Mouse (Mus musculus): ENCODE results near the gene Bora. TPM values are rescaled to one million over a fixed set of nuclear protein-coding genes. Genes with fewer than 3 reads are reported as not detected.
"Not testable (repeated sequence)": the region's sequence is repeated elsewhere in the genome, so short reads cannot be mapped to it uniquely, and the experiment has no call there.

The Bora gene
- total RNA-seq (2021) = 1 to 10 TPM; 2.0 to 2.4 TPM

DNA sequence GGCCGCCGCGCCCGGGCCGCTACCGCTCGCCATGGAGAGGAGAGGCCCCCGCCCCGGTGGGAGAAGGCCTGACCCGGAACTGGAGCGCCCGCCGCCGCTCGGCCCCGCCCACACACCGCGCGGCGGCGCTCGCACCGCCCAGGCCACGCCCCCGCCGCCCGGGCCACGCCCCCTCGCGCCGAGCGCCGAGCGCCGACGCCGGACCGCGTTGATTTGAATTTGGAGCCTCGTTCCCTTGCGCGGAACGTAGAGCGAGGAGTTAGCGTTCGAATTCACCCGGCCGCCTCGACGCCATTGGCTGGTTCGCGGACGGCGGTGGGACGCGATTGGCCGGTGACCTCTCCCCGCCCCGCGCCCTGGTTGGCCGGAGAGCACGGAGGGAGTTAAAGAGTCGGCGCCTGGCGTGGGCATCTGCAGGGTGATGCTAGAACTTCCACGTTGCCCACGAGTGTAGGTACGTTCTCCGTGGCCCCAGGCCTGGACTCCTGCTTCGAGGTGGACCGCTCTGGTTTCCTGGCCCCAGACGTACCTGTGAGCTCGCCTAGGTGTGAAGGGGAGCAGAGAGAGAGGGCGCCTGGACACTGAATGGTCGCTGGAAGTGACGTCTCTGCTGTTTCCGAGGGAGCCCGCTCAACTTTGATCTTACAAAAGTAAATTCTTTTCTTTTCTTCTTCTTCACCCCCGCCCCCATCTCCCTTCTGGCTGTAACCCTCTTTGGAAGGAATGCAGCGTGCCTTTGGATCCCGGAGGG lies at the start of gene Bora, which contains the start of gene Mzt1:
Gene Bora, plus strand, starts transcription at position 192 of the 751 bp plus-strand sequence.
Gene Mzt1, minus strand, starts transcription at position 104 of the 751 bp plus-strand sequence.
- DNase-seq (ENCODE audit: extremely low spot score in 1 of 2, low spot score in 1 of 2) = peak; percentile 76 to 77

- no peak for DNase-seq (ENCODE audit: extremely low spot score in 1 of 2, low spot score in 1 of 2)
Measured at GRCm38 (mm10) chr14:99010224-99010919, 35.6 kb upstream of the Bora start.

- DNase-seq (ENCODE audit: extremely low spot score in 1 of 2, low spot score in 1 of 2) = no peak
Measured at GRCm38 (mm10) chr14:99010920-99011313, 35.1 kb upstream of the Bora start.

- DNase-seq (ENCODE audit: extremely low spot score in 1 of 2, low spot score in 1 of 2) = no peak
Measured at GRCm38 (mm10) chr14:99018691-99019090, 27.3 kb upstream of the Bora start.

GRCm38 (mm10) chr14:99019136-99019808 lies 26.8 kb upstream of the Bora start:
- DNase-seq (ENCODE audit: extremely low spot score in 1 of 2, low spot score in 1 of 2) = no peak

GRCm38 (mm10) chr14:99022346-99023086 lies 23.5 kb upstream of the Bora start:
- no peak for DNase-seq (ENCODE audit: extremely low spot score in 1 of 2, low spot score in 1 of 2)

GRCm38 (mm10) chr14:99029987-99030386 lies 16.0 kb upstream of the Bora start:
- no peak for DNase-seq (ENCODE audit: extremely low spot score in 1 of 2, low spot score in 1 of 2)

GRCm38 (mm10) chr14:99031337-99031873 lies 14.6 kb upstream of the Bora start:
- DNase-seq (ENCODE audit: extremely low spot score in 1 of 2, low spot score in 1 of 2) = no peak

DNA sequence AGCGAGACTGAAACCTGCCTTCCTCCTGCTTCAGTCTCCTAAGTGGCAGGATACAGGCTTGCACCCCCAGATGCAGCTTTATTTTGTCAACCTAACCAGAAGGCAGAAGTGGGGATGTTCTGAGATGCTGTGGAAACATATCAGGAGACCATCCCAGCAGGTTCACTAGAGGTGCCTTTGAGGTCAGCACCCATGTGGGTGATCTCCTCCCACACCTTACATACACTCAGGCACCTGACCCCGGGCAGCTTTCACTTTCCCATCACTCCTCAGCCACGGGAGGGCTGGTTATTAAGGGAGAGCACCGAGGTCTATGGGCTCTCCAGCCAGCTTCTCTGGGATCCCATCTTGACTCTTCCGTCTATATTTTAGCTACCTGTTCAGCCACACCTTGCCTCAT lies 13.4 kb upstream of the Bora start:
- DNase-seq (ENCODE audit: extremely low spot score in 1 of 2, low spot score in 1 of 2) = no peak

DNA sequence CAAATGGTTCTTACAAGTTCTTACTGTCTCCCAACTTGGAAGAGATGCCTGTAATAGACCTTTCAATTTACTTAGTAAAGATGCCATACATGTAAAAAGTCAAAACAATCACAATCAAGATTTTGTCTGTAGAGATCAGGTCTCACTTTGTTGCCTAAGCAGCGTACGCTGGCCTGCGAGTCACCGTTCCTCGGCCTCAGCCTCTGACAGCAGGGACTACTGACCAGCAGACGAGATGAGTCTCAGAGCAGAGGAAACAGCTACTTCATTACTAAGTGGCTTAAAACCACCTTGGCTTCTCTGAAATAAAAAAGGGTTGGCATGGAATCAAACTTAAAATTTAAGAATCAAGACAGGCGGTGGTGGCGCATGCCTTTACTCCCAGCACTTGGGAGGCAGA lies 11.2 kb upstream of the Bora start:
- not testable (repeated sequence) for DNase-seq (ENCODE audit: extremely low spot score in 1 of 2, low spot score in 1 of 2)

DNA sequence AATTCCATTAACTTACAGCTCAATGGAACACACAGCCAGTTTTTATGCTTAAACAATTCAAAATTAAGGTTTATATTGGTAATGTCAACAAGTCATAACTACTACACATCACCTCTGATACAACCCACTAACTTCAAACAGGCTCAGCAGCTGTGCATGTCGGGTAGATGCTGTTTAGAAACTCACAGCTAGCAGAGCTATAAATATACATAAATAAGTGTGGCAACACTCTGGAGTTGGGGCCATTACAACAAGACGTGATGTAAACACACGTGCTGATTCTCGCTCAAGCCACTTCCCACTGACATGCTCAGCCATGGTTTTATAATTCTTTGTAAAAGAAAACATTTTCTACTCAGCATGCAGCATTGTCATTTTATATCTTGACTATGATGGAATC lies 10.0 kb upstream of the Bora start:
- no peak for DNase-seq (ENCODE audit: extremely low spot score in 1 of 2, low spot score in 1 of 2)

- no peak for DNase-seq (ENCODE audit: extremely low spot score in 1 of 2, low spot score in 1 of 2)
Measured at GRCm38 (mm10) chr14:99037703-99038102, 8.3 kb upstream of the Bora start.

DNA sequence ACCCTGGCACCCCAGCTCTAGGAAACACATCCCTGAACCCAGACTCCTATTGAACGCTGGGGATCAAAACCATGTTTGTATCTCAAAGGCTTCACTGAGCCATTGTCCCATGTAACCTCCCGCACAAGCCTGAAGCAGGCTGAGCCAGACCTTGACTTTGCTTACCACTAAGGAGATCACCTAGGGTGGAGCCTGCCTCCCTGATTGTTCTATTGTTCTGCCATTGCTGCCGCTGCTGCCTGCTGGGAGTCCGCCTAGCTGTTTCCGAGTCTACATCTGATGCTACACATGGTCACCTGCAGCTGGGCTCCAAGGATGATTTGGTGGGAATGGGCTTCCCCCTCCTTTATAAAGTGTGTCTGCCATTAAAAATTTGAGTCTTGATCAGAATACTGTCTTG lies 6.7 kb upstream of the Bora start:
- not testable (repeated sequence) for DNase-seq (ENCODE audit: extremely low spot score in 1 of 2, low spot score in 1 of 2)

DNA sequence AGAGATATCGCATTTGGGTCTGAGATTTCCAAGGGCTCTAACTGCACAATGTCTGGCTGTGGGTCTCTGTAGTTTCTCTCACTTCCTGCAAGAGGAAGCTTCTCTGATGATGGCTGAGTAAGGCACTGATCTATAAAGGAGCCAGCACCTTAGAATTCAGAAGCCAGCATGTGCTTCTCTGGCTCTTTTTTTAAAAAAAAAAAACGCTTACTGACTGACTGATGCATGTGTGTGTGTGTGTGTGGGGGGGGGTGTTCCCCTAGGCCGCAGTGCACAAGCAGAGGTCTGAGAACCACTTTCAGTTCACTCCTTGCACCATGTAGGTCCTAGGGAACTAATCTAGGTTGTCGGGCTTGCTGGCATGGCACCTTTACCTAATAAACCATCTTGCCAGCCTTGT lies 4.6 kb upstream of the Bora start:
- DNase-seq (ENCODE audit: extremely low spot score in 1 of 2, low spot score in 1 of 2) = no peak

- DNase-seq (ENCODE audit: extremely low spot score in 1 of 2, low spot score in 1 of 2) = no peak
Measured at GRCm38 (mm10) chr14:99043499-99043898, 2.5 kb upstream of the Bora start.

- no peak for DNase-seq (ENCODE audit: extremely low spot score in 1 of 2, low spot score in 1 of 2)
Measured at GRCm38 (mm10) chr14:99044096-99044495, 1.9 kb upstream of the Bora start.

DNA sequence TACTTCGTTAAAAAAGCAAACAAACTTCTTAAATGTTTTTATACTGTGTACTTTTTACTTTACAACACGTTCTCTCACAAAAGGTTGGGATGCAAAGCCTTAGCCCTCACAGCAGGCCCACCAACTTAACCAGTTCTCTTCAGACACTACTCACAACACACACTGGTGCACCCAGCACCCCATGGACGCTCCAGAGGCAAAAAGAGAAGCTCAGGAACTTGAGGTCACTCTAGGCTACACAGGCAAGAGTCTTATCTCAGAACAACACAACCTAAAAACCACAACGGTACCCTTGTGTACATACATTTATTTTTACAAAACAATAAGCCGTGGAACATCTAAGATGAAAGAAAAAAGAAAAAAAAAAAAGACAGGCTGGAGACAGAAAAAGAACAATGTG lies 1.3 kb upstream of the Bora start:
- no peak for DNase-seq (ENCODE audit: extremely low spot score in 1 of 2, low spot score in 1 of 2)

DNA sequence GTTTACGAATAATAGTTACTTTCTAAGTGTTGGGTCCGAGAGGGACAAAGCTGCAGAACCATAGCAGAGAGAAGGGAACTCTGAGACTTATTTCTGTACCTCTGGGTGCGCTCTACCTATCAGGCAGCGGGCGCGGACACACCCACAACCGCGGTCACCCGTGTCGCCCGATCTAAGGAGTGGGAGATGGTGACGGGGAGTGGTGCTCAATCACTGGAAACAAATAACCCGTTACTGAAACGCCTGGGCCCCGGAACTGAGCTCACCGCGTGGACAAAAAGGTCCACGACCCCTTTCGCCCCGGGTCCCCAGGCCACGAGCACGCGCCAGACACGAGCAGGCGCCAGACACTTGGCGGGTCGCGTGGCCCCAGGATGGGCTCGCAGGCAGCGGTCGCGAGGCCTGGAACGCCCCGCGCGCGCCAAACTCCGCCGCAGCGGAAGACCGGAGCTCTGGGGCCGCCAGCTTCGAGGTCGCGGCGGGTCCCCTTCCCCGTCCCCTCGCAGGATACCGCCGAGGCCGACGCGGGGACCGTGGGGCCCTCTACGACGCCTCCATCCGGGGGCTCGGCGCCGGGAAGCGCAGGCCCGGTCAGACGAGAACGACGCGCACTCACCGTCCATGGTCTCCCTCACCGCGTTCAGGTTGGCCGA lies 518 bp upstream of the Bora start:
- DNase-seq (ENCODE audit: extremely low spot score in 1 of 2, low spot score in 1 of 2) = no peak

GRCm38 (mm10) chr14:99046782-99047181 lies 760 bp downstream of the Bora start:
- no peak for DNase-seq (ENCODE audit: extremely low spot score in 1 of 2, low spot score in 1 of 2)

Data from layer of hippocampus, postnatal 25 days (tissue).